Mouse (Mus musculus): ENCODE results near the gene Wrb.
"Not testable (repeated sequence)": the region's sequence is repeated elsewhere in the genome, so short reads cannot be mapped to it uniquely, and the experiment has no call there.

Wrb gene

DNA sequence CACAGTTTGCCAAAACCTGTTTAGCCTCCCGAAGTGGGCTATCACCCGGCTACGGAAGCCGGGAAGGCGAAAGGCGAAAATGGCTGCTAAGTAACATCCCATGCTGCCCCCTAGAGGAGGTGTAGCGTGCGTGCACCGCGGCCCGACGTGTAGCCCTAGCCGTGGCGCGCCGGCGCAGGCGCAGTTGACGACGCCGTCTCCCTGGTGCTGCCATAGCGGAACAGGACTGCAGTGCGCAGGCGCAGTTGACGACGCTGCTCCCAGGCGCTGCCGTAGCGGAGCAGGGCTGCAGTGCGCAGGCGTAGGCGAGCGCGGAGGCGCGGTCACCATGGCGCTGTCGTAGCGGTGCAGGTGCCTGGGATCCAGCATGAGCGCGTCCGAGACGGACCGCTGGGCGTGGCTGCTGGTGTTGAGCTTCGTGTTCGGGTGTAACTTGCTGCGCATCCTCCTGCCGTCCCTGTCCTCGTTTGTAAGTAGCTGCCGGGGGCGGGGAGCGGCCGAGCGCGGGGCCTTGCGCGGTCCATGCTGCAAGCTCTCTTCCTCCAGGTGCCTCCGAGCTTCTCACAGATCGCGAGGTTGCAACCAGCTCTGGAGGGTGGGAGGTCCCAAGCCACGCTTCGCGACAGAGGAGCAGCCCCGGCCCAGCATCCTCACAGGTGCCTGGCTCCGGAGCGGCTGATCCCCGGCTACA lies at the start of gene Wrb:
Wrb (plus strand) TSS at position 298 of the 691 bp plus-strand sequence.
- DNase-seq (ENCODE audit: low spot score in 2 of 2): peak; percentile 100

GRCm38 (mm10) chr16:96095966-96096365 lies 49.2 kb upstream of the Wrb start:
- DNase-seq (ENCODE audit: low spot score in 2 of 2): no peak

- DNase-seq (ENCODE audit: low spot score in 2 of 2): not testable (repeated sequence)
Observed at GRCm38 (mm10) chr16:96097811-96098210, 47.4 kb upstream of the Wrb start.

DNA sequence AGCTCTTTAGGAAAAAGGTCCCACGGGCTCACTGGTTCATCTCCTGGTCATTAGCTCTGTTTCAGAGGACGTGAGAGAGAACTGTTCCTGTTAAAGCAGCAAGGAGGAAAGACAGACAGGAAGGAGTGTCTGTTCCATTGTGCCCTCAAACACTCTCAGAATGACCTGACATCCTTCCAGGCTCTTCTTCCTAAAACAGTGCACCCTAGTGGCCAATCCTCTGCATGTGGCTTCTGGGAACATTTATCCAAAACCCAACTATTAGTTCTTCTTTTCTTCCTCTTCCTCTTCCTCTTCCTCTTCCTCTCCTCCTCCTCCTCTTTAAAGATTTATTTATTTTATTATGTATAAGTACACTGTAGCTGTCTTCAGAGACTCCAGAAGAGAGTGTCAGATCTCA lies 42.2 kb upstream of the Wrb start:
- no peak for DNase-seq (ENCODE audit: low spot score in 2 of 2)

DNA sequence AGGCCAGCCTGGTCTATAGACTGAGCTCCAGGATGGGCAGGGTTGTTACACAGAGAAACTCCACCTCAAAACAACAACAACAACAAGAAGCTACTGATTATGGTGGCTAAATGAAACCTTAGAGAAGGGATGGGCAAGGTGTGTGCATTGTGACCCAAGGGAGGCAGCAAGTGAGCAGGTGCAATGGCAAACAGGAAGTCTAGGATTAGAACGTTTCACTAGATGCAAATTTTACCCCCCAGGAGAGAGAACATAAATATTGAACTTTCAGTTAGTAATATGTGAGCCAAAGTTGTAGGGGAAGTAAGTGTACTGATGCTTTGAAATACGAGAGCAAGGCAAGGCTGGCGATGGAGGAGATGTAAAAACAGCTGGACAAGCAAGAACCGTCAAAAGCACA lies 35.5 kb upstream of the Wrb start:
- no peak for DNase-seq (ENCODE audit: low spot score in 2 of 2)

GRCm38 (mm10) chr16:96110655-96111345 lies 34.4 kb upstream of the Wrb start:
- DNase-seq (ENCODE audit: low spot score in 2 of 2): no peak

- no peak for DNase-seq (ENCODE audit: low spot score in 2 of 2)
Observed at GRCm38 (mm10) chr16:96112769-96113168, 32.4 kb upstream of the Wrb start.

GRCm38 (mm10) chr16:96114729-96115128 lies 30.5 kb upstream of the Wrb start:
- no peak for DNase-seq (ENCODE audit: low spot score in 2 of 2)

GRCm38 (mm10) chr16:96120022-96120623 lies 25.1 kb upstream of the Wrb start:
- DNase-seq (ENCODE audit: low spot score in 2 of 2): no peak

DNA sequence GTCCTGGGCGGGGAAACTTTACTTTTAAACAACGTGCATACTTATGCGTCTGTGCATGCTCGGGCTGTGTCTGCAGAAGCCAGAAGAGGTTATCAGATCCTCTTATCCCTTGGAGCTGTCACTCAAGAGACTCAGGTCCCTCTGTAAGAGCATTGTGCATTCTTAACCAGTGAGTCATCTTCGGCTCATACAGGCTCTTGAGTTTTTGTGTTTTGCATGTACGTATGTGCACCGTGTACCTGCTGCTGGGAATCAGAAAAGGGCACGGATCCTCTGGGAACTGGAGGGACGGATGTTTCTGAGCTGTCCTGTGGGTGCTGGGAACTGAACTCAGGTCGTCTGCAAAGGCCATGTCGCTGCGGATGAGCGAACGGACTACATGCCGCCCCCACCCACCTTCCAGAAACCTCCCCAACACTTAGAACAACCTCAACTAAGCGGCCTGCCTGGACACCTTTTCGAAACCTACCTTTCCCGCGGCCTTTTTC lies 18.5 kb upstream of the Wrb start:
- no peak for DNase-seq (ENCODE audit: low spot score in 2 of 2)

- DNase-seq (ENCODE audit: low spot score in 2 of 2): no peak
Observed at GRCm38 (mm10) chr16:96127288-96127656, 17.9 kb upstream of the Wrb start.

DNA sequence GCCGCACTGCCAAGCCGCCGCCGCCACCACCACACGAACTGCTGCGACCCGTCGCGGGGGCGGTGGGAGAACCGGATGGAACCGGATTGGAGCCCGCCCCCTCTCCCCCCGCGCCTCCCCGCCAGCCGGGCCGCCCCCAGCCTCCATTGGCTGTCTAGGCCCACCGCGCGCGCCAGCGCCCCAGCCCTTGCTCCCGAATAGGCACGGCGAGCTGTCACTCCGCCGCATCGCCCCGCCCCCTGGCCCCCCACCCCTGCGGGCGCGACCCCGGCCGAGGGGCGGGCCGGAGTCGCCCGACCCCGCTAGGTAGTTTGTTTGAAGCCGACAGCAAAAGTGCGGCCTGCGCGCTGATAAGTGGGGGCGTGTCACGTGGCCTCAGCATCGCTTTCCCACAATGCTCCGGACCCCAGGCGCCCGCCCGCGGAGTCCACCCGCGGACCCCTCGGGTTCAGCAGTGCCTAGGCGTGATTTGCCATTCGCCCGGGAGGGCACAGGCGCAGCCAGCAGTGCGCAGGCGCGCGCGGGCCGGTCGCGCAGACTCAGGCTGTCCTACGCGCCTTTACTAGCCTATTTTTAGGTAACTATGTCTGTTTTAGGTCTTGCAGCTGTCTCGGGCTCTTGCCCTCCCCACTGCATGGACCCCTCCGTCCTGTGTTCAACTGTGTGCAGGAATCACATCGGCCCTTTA lies 17.4 kb upstream of the Wrb start, which contains the start of gene Hmgn1:
Hmgn1 (minus strand) TSS at position 73 of the 688 bp plus-strand sequence.
- peak; percentile 96 to 98 for DNase-seq (ENCODE audit: low spot score in 2 of 2)

DNA sequence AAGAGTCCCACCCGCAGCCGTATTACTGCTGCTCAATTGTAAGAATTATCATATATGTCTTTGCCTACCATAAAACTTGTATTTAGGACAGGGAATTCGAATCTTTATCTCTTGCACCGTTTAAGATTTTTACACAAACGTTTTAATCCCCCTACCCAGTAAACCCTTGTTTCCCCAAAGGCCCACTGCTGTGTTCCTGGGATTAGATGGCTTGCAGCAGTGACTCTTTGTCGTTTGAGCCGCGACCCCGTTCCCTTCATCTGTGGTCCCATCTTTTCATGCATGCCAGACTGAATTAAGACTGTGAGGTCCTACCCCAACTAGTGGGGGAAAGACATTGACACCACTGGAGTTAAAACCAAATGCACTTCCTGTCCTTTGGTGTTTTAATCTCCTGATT lies 16.7 kb upstream of the Wrb start:
- DNase-seq (ENCODE audit: low spot score in 2 of 2): no peak

- DNase-seq (ENCODE audit: low spot score in 2 of 2): not testable (repeated sequence)
Observed at GRCm38 (mm10) chr16:96144748-96145109, 478 bp upstream of the Wrb start.

DNA sequence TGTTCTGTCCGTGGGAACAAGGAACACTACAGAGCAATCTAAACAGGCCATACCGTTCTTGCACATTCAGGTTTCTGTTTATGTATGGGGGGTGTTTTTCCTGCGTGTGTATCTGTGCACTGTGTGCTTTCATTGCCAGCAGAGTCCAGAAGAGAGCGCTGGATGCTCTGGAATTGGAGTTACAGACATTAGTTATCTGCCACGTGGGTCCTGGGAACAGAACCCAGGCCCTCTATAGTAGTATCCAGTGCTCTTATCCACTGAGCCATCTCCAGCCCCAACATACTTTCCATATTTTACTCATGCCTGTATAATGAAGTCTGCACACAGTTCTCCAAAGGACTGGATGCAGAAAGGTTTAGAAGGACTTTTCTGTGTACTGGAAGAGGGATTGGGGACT lies 607 bp downstream of the Wrb start:
- no peak for DNase-seq (ENCODE audit: low spot score in 2 of 2)

GRCm38 (mm10) chr16:96148834-96149233 lies 3.6 kb downstream of the Wrb start:
- DNase-seq (ENCODE audit: low spot score in 2 of 2): no peak

- DNase-seq (ENCODE audit: low spot score in 2 of 2): no peak
Observed at GRCm38 (mm10) chr16:96149311-96149710, 4.1 kb downstream of the Wrb start.

DNA sequence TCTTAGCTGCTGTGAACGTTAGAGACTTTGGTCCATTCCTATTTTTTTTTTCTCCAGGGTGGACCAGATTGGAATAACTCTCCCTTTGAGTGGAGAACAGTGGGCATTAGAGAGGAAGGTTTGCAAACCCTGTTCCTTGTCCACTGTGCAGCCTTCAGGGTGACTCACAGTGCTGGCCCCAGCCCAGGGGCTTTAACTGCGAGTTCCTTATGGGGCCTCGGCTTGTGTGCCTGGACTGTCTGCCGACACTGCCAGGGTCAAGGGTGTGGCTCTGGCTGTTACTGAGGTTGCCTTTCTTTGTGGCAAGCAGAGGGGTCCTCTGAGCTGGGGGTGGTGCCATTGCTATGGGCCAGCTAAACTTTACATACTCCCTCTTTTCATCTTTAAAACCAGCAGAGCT lies 5.8 kb downstream of the Wrb start:
- DNase-seq (ENCODE audit: low spot score in 2 of 2): peak in 1 of 2 experiments; percentile 48

DNA sequence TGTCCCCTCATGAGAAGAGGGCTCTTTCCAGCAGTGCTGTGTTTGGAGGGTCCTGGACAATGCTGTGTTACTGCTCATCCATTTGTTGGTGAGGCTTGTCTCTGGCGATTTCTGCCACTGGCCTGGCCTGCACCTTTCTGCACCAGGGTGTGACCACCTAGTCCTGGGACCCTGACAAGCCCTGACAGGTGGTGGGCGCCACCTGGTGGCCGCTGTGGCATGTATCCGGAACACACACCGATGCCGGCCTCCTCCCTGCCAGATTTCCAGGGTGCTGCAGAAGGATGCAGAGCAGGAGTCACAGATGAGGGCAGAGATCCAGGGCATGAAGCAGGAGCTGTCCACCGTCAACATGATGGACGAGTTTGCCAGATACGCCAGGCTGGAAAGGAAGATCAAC lies 6.3 kb downstream of the Wrb start:
- DNase-seq (ENCODE audit: low spot score in 2 of 2): peak; percentile 60 to 86

DNA sequence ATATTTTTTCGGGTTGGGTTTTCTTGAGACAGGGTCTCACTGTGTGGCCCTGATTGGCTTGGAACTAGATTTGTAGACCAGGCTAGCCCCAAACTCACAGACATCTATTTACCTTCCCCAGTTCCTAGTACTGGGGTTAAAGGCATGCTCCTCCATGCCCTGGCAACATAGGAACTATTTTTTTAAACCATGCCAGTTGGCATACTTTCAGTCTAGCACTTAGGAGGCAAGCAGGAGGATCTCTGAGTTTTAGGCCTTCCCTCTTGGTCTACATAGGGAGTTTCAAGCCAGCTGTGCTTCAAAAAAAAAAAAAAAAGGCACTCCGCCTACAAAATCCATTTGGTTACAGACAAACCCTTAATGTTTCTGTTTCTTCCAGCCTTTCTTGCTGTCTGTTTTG lies 9.3 kb downstream of the Wrb start:
- no peak for DNase-seq (ENCODE audit: low spot score in 2 of 2)

DNA sequence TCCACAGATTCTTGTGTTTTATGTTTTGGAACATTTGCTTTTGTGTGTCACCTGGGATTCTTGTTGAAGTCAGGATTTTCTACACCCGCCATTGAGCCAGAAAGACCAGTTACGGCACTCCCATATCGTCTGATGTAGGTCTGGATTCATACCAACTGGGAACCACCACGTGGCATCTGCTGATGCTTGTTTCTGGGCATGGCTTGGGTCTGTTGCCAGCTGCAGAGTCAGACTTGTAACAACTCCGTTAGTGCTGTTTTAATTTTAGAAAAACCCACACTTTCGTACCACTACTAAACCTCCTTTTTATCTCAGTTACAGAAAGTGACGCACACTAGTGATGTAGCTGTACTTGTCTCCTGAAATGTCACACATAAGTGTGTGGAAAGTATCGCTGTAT lies 10.8 kb downstream of the Wrb start:
- DNase-seq (ENCODE audit: low spot score in 2 of 2): no peak

DNA sequence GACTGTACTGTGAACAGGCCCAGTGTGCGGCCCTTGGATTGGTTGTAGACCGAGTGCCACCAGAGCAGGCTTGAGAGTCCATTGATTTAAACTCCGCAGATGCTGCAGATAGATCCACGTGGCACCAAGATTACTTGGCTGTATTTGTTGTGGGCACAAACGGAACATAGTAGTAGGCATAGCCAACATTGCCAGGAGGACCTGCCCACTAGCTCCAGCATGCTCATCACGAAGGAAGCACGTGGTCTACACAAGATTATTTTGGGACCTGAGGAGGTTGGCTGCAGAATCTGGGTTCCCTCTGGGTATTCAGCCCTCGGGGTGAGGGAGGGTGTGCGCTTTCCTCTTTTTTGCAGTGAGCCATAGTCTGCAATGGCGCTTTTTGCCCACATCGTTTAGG lies 12.0 kb downstream of the Wrb start:
- no peak for DNase-seq (ENCODE audit: low spot score in 2 of 2)

All from urinary bladder, postnatal 4 days (tissue).